Mouse (Mus musculus) thymus, adult 18-20 months (tissue): ENCODE data around the gene Napepld.
"Not testable (repeated sequence)": the region's sequence is repeated elsewhere in the genome, so short reads cannot be mapped to it uniquely, and the experiment has no call there.

ENCODE experiments used
- DNase-seq, 2 experiments: peaks; one replicate each; pipeline ENCODE4 v3.0.0; 2022; ENCODE audit warnings: mixed read lengths in 2 of 2

The Napepld gene

GRCm38 (mm10) chr5:21701351-21702008 is at the start of gene Napepld:
TSS of gene Napepld (minus strand) at chr5:21701396.
- peak; percentile 97 for DNase-seq

GRCm38 (mm10) chr5:21745966-21746365 is 44.8 kb upstream of the Napepld start:
- DNase-seq: no peak

GRCm38 (mm10) chr5:21744651-21745050 is 43.5 kb upstream of the Napepld start:
- no peak for DNase-seq

- no peak for DNase-seq
These were observed 42.4 kb upstream of the Napepld start for GRCm38 (mm10) chr5:21743606-21744005.

GRCm38 (mm10) chr5:21739881-21740280 is 38.7 kb upstream of the Napepld start:
- DNase-seq: no peak

GRCm38 (mm10) chr5:21739120-21739519 is 37.9 kb upstream of the Napepld start:
- no peak for DNase-seq

GRCm38 (mm10) chr5:21737620-21738019 is 36.4 kb upstream of the Napepld start:
- no peak for DNase-seq

- peak; percentile 78 to 80 for DNase-seq
These were observed 35.9 kb upstream of the Napepld start, which contains the start of gene Pmpcb for GRCm38 (mm10) chr5:21736956-21737585. TSS of gene Pmpcb (plus strand) at chr5:21737141.

- DNase-seq: no peak
These were observed 34.9 kb upstream of the Napepld start for GRCm38 (mm10) chr5:21736046-21736445.

GRCm38 (mm10) chr5:21735584-21735983 is 34.4 kb upstream of the Napepld start:
- DNase-seq: peak; percentile 26 to 55

- DNase-seq: no peak
These were observed 33.9 kb upstream of the Napepld start for GRCm38 (mm10) chr5:21735100-21735499.

GRCm38 (mm10) chr5:21732930-21733329 is 31.7 kb upstream of the Napepld start:
- DNase-seq: no peak

GRCm38 (mm10) chr5:21732177-21732911 is 31.1 kb upstream of the Napepld start:
- DNase-seq: no peak

- no peak for DNase-seq
These were observed 27.9 kb upstream of the Napepld start for GRCm38 (mm10) chr5:21729107-21729506.

GRCm38 (mm10) chr5:21724872-21725271 is 23.7 kb upstream of the Napepld start:
- no peak for DNase-seq

- DNase-seq: no peak
These were observed 23.2 kb upstream of the Napepld start for GRCm38 (mm10) chr5:21724427-21724826.

- DNase-seq: no peak
These were observed 18.0 kb upstream of the Napepld start for GRCm38 (mm10) chr5:21719209-21719608.

- no peak for DNase-seq
These were observed 17.4 kb upstream of the Napepld start for GRCm38 (mm10) chr5:21718546-21718945.

- DNase-seq: no peak
These were observed 16.0 kb upstream of the Napepld start for GRCm38 (mm10) chr5:21717165-21717715.

- DNase-seq: no peak
These were observed 13.3 kb upstream of the Napepld start for GRCm38 (mm10) chr5:21714447-21714846.

GRCm38 (mm10) chr5:21712127-21712715 is 11.0 kb upstream of the Napepld start:
- DNase-seq: no peak

- not testable (repeated sequence) for DNase-seq
These were observed 6.8 kb upstream of the Napepld start for GRCm38 (mm10) chr5:21708011-21708410.

- DNase-seq: no peak
These were observed 5.3 kb upstream of the Napepld start for GRCm38 (mm10) chr5:21706546-21706945.
